Mouse (Mus musculus) small intestine, adult 2 months (tissue): ENCODE data around the gene Tent5c.

Experiments used
- CTCF ChIP-seq: fragments of 200-500 bp; IDR thresholded peaks from 2 replicates; pipeline ENCODE4 v1.5.1; 2012; ENCODE audit warnings: low read depth, mild to moderate bottlenecking, control low read depth, inconsistent platforms, low read length, moderate library complexity, mixed read lengths; ENCODE audit not compliant: insufficient replicate concordance, insufficient read length; ENCODE audit errors: extremely low read depth
- POLR2A ChIP-seq: fragments of 200-500 bp; IDR thresholded peaks from 2 replicates; pipeline ENCODE4 v1.6.1; 2012; ENCODE audit warnings: low read depth, mild to moderate bottlenecking, control low read depth, inconsistent platforms, low read length, moderate library complexity

GRCm38 (mm10) chr3:100489133-100490009 is at the start of gene Tent5c:
- no peak for TF ChIP-seq CTCF
- peak; percentile 70; the same call in 1 of the 2 replicates for TF ChIP-seq POLR2A
